ENCODE assay signal across 14 mouse cellular contexts in genomic region chr2:32501754-32502324, GRCm38 (mm10). TPM values are rescaled to one million over a fixed set of nuclear protein-coding genes. Genes with fewer than 3 reads are reported as not detected.
DNase-seq lines count a peak whose midpoint lies in the region; ATAC-seq and TF ChIP-seq lines count a peak whose summit lies in the region.
"Had no signal": no experiment of that assay in that cellular context is flagged by ENCODE, and none has a peak within 500 bp of the region (broad histone marks: within the 10 kb centered on the region; RNA-seq: fewer than 3 reads in every experiment).

No protein-coding gene starts in this region.

- no peak overlapping the region for H3K9ac ChIP-seq in kidney, embryonic 16.5 days (replicated peaks; ENCODE audit: low read length)
- H3K9ac ChIP-seq in MEL (ENCODE audit: control insufficient read depth, low read depth, low read length, poor library complexity, severe bottlenecking) = no peak overlapping the region
- H3K9ac ChIP-seq in stomach, embryonic 16.5 days (ENCODE audit: low read length) = peak overlapping the region; percentile 28; the same call in 1 of the 2 replicates
- no peak overlapping the region for H3K9ac ChIP-seq in hindbrain, embryonic 16.5 days (ENCODE audit: low read depth, low read length)
- H3K9ac ChIP-seq: lung, embryonic 15.5 days had no signal

- H3K4me1 ChIP-seq in kidney, embryonic 16.5 days (ENCODE audit: insufficient read depth, low read length) = peaks cover 15% of the 10 kb centered on the region; the same call in 1 of the 2 replicates
- peaks cover 0 to 25% of the 10 kb centered on the region in 2 experiments; a peak in 3 of 4 replicates for H3K4me1 ChIP-seq in MEL (ENCODE audit: control insufficient read depth in 1 of 2, insufficient read depth in 2 of 2, low read length in 2 of 2)
- H3K4me1 ChIP-seq in stomach, embryonic 16.5 days (ENCODE audit: control insufficient read depth, insufficient read depth, low read length) = peaks cover 13% of the 10 kb centered on the region
- no peaks in the 10 kb centered on the region for H3K4me1 ChIP-seq in hindbrain, embryonic 16.5 days (ENCODE audit: control insufficient read depth, insufficient read depth, low read depth, low read length)

- no peak overlapping the region for H3K4me3 ChIP-seq in kidney, embryonic 16.5 days (ENCODE audit: low read length)
- no peak overlapping the region for H3K4me3 ChIP-seq in MEL (ENCODE audit: control insufficient read depth in 1 of 2, insufficient read depth in 1 of 2, low read depth in 2 of 2, low read length in 2 of 2)
- no peak overlapping the region for H3K4me3 ChIP-seq in stomach, embryonic 16.5 days (replicated peaks; ENCODE audit: low read length)
- H3K4me3 ChIP-seq in hindbrain, embryonic 16.5 days (ENCODE audit: low read length) = no peak overlapping the region
- H3K4me3 ChIP-seq: lung, embryonic 15.5 days had no signal

- 0 out of 2 replicates have a peak, but pooled peaks have one; percentile 39 for ATAC-seq in kidney, embryonic 16.5 days (ENCODE audit: low FRiP score, low TSS enrichment)
- ATAC-seq in erythroid progenitor cell, adult 5-6 weeks (replicated peaks; ENCODE audit: low FRiP score, poor library complexity, severe bottlenecking) = 0 out of 2 replicates have a peak, but pooled peaks have one; percentile 35
- ATAC-seq in stomach, embryonic 16.5 days (ENCODE audit: insufficient read depth, low FRiP score) = peak; percentile 14; the same call in 1 of the 2 replicates
- no peak for ATAC-seq in hindbrain, embryonic 16.5 days

- no peak for TF ChIP-seq CTCF in MEL (IDR thresholded peaks at IDR 0.05 in 2 of 3, conservative IDR thresholded peaks at IDR 0.05 in 1 of 3; ENCODE audit: control insufficient read depth in 1 of 3, insufficient read depth in 1 of 3, low read depth in 2 of 3, low read length in 3 of 3, poor library complexity in 1 of 3, severe bottlenecking in 1 of 3)

- no peak overlapping the region for H3K4me2 ChIP-seq in kidney, embryonic 16.5 days (replicated peaks; ENCODE audit: low read depth, low read length)
- no peak overlapping the region for H3K4me2 ChIP-seq in stomach, embryonic 16.5 days (ENCODE audit: low read depth, low read length)
- H3K4me2 ChIP-seq in hindbrain, embryonic 16.5 days (ENCODE audit: low read length) = no peak overlapping the region
- H3K4me2 ChIP-seq: lung, embryonic 15.5 days had no signal

- WGBS in kidney, embryonic 16.5 days = 55% methylated on average over 5 of the region's 5 CpGs
- WGBS in stomach, embryonic 16.5 days = 58% methylated on average over 5 of the region's 5 CpGs
- 73% methylated on average over 5 of the region's 5 CpGs for WGBS in hindbrain, embryonic 16.5 days

- H3K27ac ChIP-seq in kidney, embryonic 16.5 days (ENCODE audit: low read length) = no peak overlapping the region
- no peak overlapping the region for H3K27ac ChIP-seq in MEL (ENCODE audit: control insufficient read depth, low read depth, low read length)
- H3K27ac ChIP-seq in stomach, embryonic 16.5 days (ENCODE audit: low read length) = peak overlapping the region; percentile 92
- H3K27ac ChIP-seq in hindbrain, embryonic 16.5 days (ENCODE audit: low read depth, low read length) = no peak overlapping the region

- H3K79me2 ChIP-seq in MEL (ENCODE audit: control insufficient read depth, insufficient read depth, low read length, poor library complexity) = no peaks in the 10 kb centered on the region

- H3K36me3 ChIP-seq in kidney, embryonic 16.5 days (ENCODE audit: insufficient read depth, low read length) = no peaks in the 10 kb centered on the region
- H3K36me3 ChIP-seq in MEL (ENCODE audit: control insufficient read depth in 1 of 2, insufficient read depth in 2 of 2, low read length in 2 of 2) = peaks cover 0 to 7% of the 10 kb centered on the region in 2 experiments; a peak in 2 of 4 replicates
- H3K36me3 ChIP-seq in stomach, embryonic 16.5 days (ENCODE audit: control insufficient read depth, insufficient read depth, low read length) = no peaks in the 10 kb centered on the region
- H3K36me3 ChIP-seq in hindbrain, embryonic 16.5 days (ENCODE audit: control insufficient read depth, insufficient read depth, low read length) = no peaks in the 10 kb centered on the region
- H3K36me3 ChIP-seq: lung, embryonic 15.5 days had no signal

- H3K9me3 ChIP-seq in kidney, embryonic 16.5 days (ENCODE audit: low read length) = peaks cover 9% of the 10 kb centered on the region; the same call in 1 of the 2 replicates
- no peaks in the 10 kb centered on the region for H3K9me3 ChIP-seq in MEL (replicated peaks; ENCODE audit: insufficient read depth, low read length)
- peaks cover 12% of the 10 kb centered on the region for H3K9me3 ChIP-seq in stomach, embryonic 16.5 days (replicated peaks; ENCODE audit: control insufficient read depth, low read length)
- H3K9me3 ChIP-seq in hindbrain, embryonic 16.5 days (ENCODE audit: control insufficient read depth, low read length) = peaks cover 4% of the 10 kb centered on the region; the same call in 1 of the 2 replicates

- TF ChIP-seq POLR2A in MEL (IDR thresholded peaks at IDR 0.05; ENCODE audit: control insufficient read depth in 1 of 2, insufficient read depth in 1 of 2, low read depth in 1 of 2, low read length in 2 of 2, poor library complexity in 1 of 2) = no peak

- H3K27me3 ChIP-seq in kidney, embryonic 16.5 days (ENCODE audit: insufficient read depth, low read length) = no peaks in the 10 kb centered on the region
- no peaks in the 10 kb centered on the region for H3K27me3 ChIP-seq in MEL (ENCODE audit: control insufficient read depth in 1 of 2, insufficient read depth in 2 of 2, low read length in 2 of 2)
- H3K27me3 ChIP-seq in stomach, embryonic 16.5 days (ENCODE audit: control insufficient read depth, insufficient read depth, low read length) = no peaks in the 10 kb centered on the region
- H3K27me3 ChIP-seq in hindbrain, embryonic 16.5 days (replicated peaks; ENCODE audit: control insufficient read depth, insufficient read depth, low read length) = no peaks in the 10 kb centered on the region
- H3K27me3 ChIP-seq: lung, embryonic 15.5 days had no signal

- DNase-seq in kidney, adult 9 months = no peak
- no peak for DNase-seq in MEL (ENCODE audit: low read depth, low spot score)
- no peak for DNase-seq in ovary, postnatal 14 days (ENCODE audit: low spot score)
- DNase-seq in cerebellum, adult 9-10 months = no peak
- DNase-seq: cerebellum, adult 18-20 months; heart, adult 11 months; heart, postnatal 14 days; midbrain, embryonic 14.5 days; right cerebral cortex, postnatal 25 days had no signal

- no peak for TF ChIP-seq EP300 in MEL (IDR thresholded peaks at IDR 0.05; ENCODE audit: low read depth in 1 of 2, low read length in 2 of 2)

- TF ChIP-seq RAD21 in MEL (IDR thresholded peaks at IDR 0.05; ENCODE audit: low read depth, low read length) = no peak

TF ChIP-seq in MEL, 35 proteins besides CTCF, POLR2A, EP300 and RAD21:
- no peak for TF ChIP-seq MEF2A (IDR thresholded peaks at IDR 0.05; ENCODE audit: extremely low read depth, insufficient replicate concordance, low read depth, low read length, poor library complexity, severe bottlenecking)
- TF ChIP-seq MXI1 (IDR thresholded peaks at IDR 0.05; ENCODE audit: low read depth, low read length) = no peak
- peak; percentile 43 for TF ChIP-seq USF1 (IDR thresholded peaks at IDR 0.05; ENCODE audit: low read depth, low read length)
TF ChIP-seq in MEL: peak in this region for 1.

RNA-seq across cellular contexts. Expression of gene Fam102a, which starts 33.3 kb away (rescaled TPM):
- polyA plus RNA-seq in kidney, embryonic 16.5 days (2015; fragmentation: Nextera tagmentation; extraction: Ambion mirVana) = 13.3 and 15.0 TPM in 2 replicates
- 1.5 and 2.4 TPM in 2 replicates for total RNA-seq in MEL (2012; rRNA removed)
- polyA plus RNA-seq in MEL (2012; ENCODE audit: insufficient read depth in 1 of 2, insufficient read length in 2 of 2, low read depth in 1 of 2, low replicate concordance in 2 of 2, missing spikeins in 1 of 2) = 1 to 10 TPM in 1 of 2 experiments, not detected in 1; 1.8 TPM
- 3.6 and 12.6 TPM in 2 replicates for total RNA-seq in erythroid progenitor cell, adult 5-6 weeks (2015; ENCODE audit: low replicate concordance)
- 0.77 and 3.0 TPM in 2 replicates for total RNA-seq in erythroid progenitor cell, adult 5-6 weeks (2017; ENCODE audit: low replicate concordance)
- polyA plus RNA-seq in stomach, embryonic 16.5 days (2015; fragmentation: Nextera tagmentation; extraction: Ambion mirVana) = 11.4 and 12.8 TPM in 2 replicates
- polyA plus RNA-seq in hindbrain, embryonic 16.5 days (2015; fragmentation: Nextera tagmentation; extraction: Ambion mirVana) = 7.3 and 7.9 TPM in 2 replicates

RNA-seq across cellular contexts. Expression of gene Slc25a25, which starts 50.6 kb away (rescaled TPM):
- 21.2 and 21.9 TPM in 2 replicates for polyA plus RNA-seq in kidney, embryonic 16.5 days (2015; fragmentation: Nextera tagmentation; extraction: Ambion mirVana)
- 28.1 and 32.5 TPM in 2 replicates for total RNA-seq in MEL (2012; rRNA removed)
- polyA plus RNA-seq in MEL (2012; ENCODE audit: insufficient read depth in 1 of 2, insufficient read length in 2 of 2, low read depth in 1 of 2, low replicate concordance in 2 of 2, missing spikeins in 1 of 2) = 10 to 100 TPM in 1 of 2 experiments, not detected in 1; 22.3 TPM
- 5.4 and 7.2 TPM in 2 replicates for total RNA-seq in erythroid progenitor cell, adult 5-6 weeks (2015; ENCODE audit: low replicate concordance)
- 14.8 and 19.0 TPM in 2 replicates for total RNA-seq in erythroid progenitor cell, adult 5-6 weeks (2017; ENCODE audit: low replicate concordance)
- polyA plus RNA-seq in stomach, embryonic 16.5 days (2015; fragmentation: Nextera tagmentation; extraction: Ambion mirVana) = 15.4 and 16.9 TPM in 2 replicates
- 55.0 and 60.6 TPM in 2 replicates for polyA plus RNA-seq in hindbrain, embryonic 16.5 days (2015; fragmentation: Nextera tagmentation; extraction: Ambion mirVana)

RNA-seq across cellular contexts. Expression of gene Naif1, which starts 51.6 kb away (rescaled TPM):
- 7.3 and 8.2 TPM in 2 replicates for polyA plus RNA-seq in kidney, embryonic 16.5 days (2015; fragmentation: Nextera tagmentation; extraction: Ambion mirVana)
- 4.4 and 4.9 TPM in 2 replicates for total RNA-seq in MEL (2012; rRNA removed)
- 1 to 10 TPM in 1 of 2 experiments, not detected in 1; 8.5 TPM for polyA plus RNA-seq in MEL (2012; ENCODE audit: insufficient read depth in 1 of 2, insufficient read length in 2 of 2, low read depth in 1 of 2, low replicate concordance in 2 of 2, missing spikeins in 1 of 2)
- total RNA-seq in erythroid progenitor cell, adult 5-6 weeks (2015; ENCODE audit: low replicate concordance) = 4.0 TPM in 1 of 2 replicates, not detected in the other
- total RNA-seq in erythroid progenitor cell, adult 5-6 weeks (2017; ENCODE audit: low replicate concordance) = 0.23 and 2.1 TPM in 2 replicates
- polyA plus RNA-seq in stomach, embryonic 16.5 days (2015; fragmentation: Nextera tagmentation; extraction: Ambion mirVana) = 5.1 and 5.7 TPM in 2 replicates
- 5.1 and 5.2 TPM in 2 replicates for polyA plus RNA-seq in hindbrain, embryonic 16.5 days (2015; fragmentation: Nextera tagmentation; extraction: Ambion mirVana)
